Mouse (Mus musculus) hindbrain, embryonic 12.5 days (tissue): ENCODE results near the gene Cdh23. TPM values are rescaled to one million over a fixed set of nuclear protein-coding genes. Genes with fewer than 3 reads are reported as not detected.

Experiments used
- ATAC-seq: fragments of 200-750 bp; cut with Nextera tagmentation; 2 replicates; pipeline ENCODE4 v1.8.0; 2017; ENCODE audit warnings: moderate TSS enrichment; ENCODE audit not compliant: low FRiP score
- H3K27ac ChIP-seq: fragments of 300-500 bp; sonication (generic); 2 replicates; pipeline ENCODE4 v1.5.1; 2016; ENCODE audit warnings: mild to moderate bottlenecking
- H3K27me3 ChIP-seq: fragments of 300-500 bp; sonication (generic); 2 replicates; pipeline ENCODE4 v1.6.1; 2016; ENCODE audit warnings: mild to moderate bottlenecking
- H3K36me3 ChIP-seq: fragments of 300-500 bp; sonication (generic); 2 replicates; pipeline ENCODE4 v1.6.1; 2016; ENCODE audit warnings: mild to moderate bottlenecking
- H3K4me1 ChIP-seq: fragments of 300-500 bp; sonication (generic); 2 replicates; pipeline ENCODE4 v1.6.1; 2016
- H3K4me2 ChIP-seq: fragments of 300-500 bp; sonication (generic); replicated peaks from 2 replicates; pipeline ENCODE4 v1.6.1; 2016; ENCODE audit warnings: mild to moderate bottlenecking
- H3K4me3 ChIP-seq: fragments of 300-500 bp; sonication (generic); 2 replicates; pipeline ENCODE4 v1.5.1; 2016; ENCODE audit warnings: mild to moderate bottlenecking
- H3K9ac ChIP-seq: fragments of 300-500 bp; sonication (generic); 2 replicates; pipeline ENCODE4 v1.6.1; 2016; ENCODE audit warnings: mild to moderate bottlenecking, moderate library complexity
- H3K9me3 ChIP-seq: fragments of 300-500 bp; sonication (generic); replicated peaks from 2 replicates; pipeline ENCODE4 v1.6.1; 2016; ENCODE audit warnings: mild to moderate bottlenecking
- WGBS: fragments of 180-500 bp; shearing (Covaris S2); methylation state at CpG from one replicate; pipeline ENCODE4 v1.1.7; 2016; 5-methylcytosine and 5-hydroxymethylcytosine counted together
- polyA plus RNA-seq: library from polyadenylated mRNA; unstranded; fragments of >200 nt; fragmentation: Nextera tagmentation; extraction: Ambion mirVana; gene quantifications from 2 replicates; pipeline ENCODE4 v1.2.1, GENCODE M21; 2016

Gene Cdh23
- polyA plus RNA-seq, 1 experiment from 2014 or later, result 0.19 TPM

DNA sequence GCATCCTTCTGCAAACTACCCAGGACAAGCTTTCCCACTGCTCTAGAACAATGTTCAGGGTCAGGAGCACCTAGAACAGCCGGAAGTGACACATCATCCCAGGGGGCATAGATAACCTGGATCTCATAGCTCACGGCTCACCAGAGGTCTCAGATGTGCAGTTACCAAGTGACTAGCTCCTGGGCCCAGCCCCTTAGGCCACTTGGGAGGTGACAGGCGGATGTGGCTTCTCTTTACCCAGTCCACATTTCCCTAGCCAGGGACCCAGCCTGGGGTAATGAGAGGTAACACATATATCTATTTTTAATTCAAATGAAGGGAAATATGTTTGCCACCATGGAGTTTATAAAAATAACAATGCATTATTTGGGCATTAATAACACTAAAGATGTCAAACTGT, 71.3 kb downstream of the Cdh23 start:
- no peak overlapping the region for H3K9ac ChIP-seq
- H3K27ac ChIP-seq, result no peak overlapping the region
- no peaks in the 10 kb centered on the region for H3K36me3 ChIP-seq
- WGBS, result 40% methylated on average over 3 of the region's 3 CpGs
- peaks cover 14% of the 10 kb centered on the region for H3K9me3 ChIP-seq
- H3K27me3 ChIP-seq, result no peaks in the 10 kb centered on the region
- no peak; the same call in 1 of the 2 replicates for ATAC-seq
- peaks cover 21% of the 10 kb centered on the region for H3K4me1 ChIP-seq
- H3K4me3 ChIP-seq, result no peak overlapping the region
- no peak overlapping the region for H3K4me2 ChIP-seq

- H3K4me2 ChIP-seq, result no peak overlapping the region
- peaks cover 7% of the 10 kb centered on the region for H3K9me3 ChIP-seq
- WGBS, result 42% methylated on average over 14 of the region's 14 CpGs
- H3K27me3 ChIP-seq, result no peaks in the 10 kb centered on the region
- no peak overlapping the region for H3K4me3 ChIP-seq
- no peak overlapping the region for H3K27ac ChIP-seq
- ATAC-seq, result peak; percentile 66
- no peaks in the 10 kb centered on the region for H3K36me3 ChIP-seq
- H3K9ac ChIP-seq, result no peak overlapping the region
- H3K4me1 ChIP-seq, result peaks cover 21% of the 10 kb centered on the region
Measured at GRCm38 (mm10) chr10:60624217-60624708, 72.0 kb downstream of the Cdh23 start.

DNA sequence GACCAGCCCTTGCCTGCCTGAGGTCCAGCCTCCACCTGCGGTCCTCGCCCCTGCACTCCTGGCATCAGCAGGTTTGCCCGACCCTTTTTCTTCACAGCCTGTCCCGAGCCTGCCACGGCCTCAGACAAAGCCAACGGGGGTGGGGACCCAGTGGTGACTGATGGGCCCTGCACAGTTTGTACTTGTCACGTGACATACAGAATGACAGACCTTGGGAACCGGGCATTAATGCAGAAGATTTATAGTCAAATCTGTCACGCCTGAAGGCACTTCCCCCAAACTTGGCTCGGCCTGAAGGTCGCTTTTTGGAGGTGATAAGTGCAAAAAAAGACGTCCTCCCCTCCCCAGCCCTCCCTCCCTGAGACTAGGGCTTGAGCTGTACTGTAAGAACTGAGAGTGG, 73.5 kb downstream of the Cdh23 start:
- ATAC-seq, result no peak
- WGBS, result 44% methylated on average over 12 of the region's 12 CpGs
- H3K4me2 ChIP-seq, result no peak overlapping the region

DNA sequence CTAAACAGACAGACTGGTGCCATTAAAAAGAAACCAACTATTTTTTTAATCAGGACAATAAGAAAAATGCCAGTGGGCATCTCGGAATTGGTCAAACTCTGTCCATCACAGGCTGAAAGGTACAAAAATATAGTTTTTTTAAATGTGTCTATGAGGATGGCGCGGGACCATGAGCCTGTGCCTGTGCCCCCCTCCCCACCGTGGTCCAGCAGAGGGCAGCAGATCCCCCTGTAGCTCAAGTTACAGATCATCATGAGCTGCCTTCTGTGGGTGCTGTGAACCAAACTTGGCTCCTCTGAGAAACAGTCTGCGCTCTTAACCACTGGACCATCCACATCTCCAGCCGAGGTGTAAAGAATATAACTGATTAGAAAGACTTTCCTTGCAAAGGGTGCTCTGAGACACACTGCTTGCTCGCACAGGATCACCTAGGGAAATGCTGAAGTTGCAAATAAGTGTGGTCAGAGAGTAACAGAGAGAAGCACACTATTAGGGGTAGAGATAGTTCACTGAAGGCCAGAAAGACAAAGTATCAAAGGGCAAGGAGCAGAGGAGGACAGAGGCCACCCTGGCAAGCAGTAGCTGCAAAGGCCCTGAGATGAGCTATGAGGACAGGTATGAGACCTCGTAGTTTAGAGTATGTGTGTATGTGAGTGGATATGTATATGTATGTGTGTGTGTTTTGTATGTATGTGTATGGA, 74.7 kb downstream of the Cdh23 start:
- Histone ChIP-seq H3K9me3 (no peaks in the 10 kb centered on the region), H3K4me2 (no peak overlapping the region), H3K4me1 (peaks cover 21% of the 10 kb centered on the region), H3K27ac (no peak overlapping the region), H3K9ac (no peak overlapping the region), H3K4me3 (no peak overlapping the region), H3K27me3 (no peaks in the 10 kb centered on the region; the same call in 1 of the 2 replicates), H3K36me3 (no peaks in the 10 kb centered on the region)
- no peak for ATAC-seq
- WGBS, result 81% methylated on average over 8 of the region's 8 CpGs

More for the DNA sequence above, 73.5 kb downstream of the Cdh23 start:
- Histone ChIP-seq H3K4me3 (no peak overlapping the region), H3K27ac (no peak overlapping the region), H3K36me3 (no peaks in the 10 kb centered on the region), H3K9me3 (no peaks in the 10 kb centered on the region), H3K27me3 (no peaks in the 10 kb centered on the region; the same call in 1 of the 2 replicates), H3K9ac (no peak overlapping the region), H3K4me1 (peaks cover 21% of the 10 kb centered on the region)

- Histone ChIP-seq H3K4me3 (no peak overlapping the region), H3K27ac (no peak overlapping the region), H3K27me3 (no peaks in the 10 kb centered on the region; the same call in 1 of the 2 replicates), H3K9ac (no peak overlapping the region), H3K4me2 (no peak overlapping the region), H3K9me3 (no peaks in the 10 kb centered on the region), H3K36me3 (no peaks in the 10 kb centered on the region), H3K4me1 (no peaks in the 10 kb centered on the region)
- WGBS, result 65% methylated on average over 5 of the region's 5 CpGs
- ATAC-seq, result no peak
Measured at GRCm38 (mm10) chr10:60615898-60616297, 80.4 kb downstream of the Cdh23 start.

- WGBS, result 21% methylated on average over 5 of the region's 5 CpGs
- H3K4me3 ChIP-seq, result no peak overlapping the region
Measured at GRCm38 (mm10) chr10:60612893-60613292, 83.4 kb downstream of the Cdh23 start.

DNA sequence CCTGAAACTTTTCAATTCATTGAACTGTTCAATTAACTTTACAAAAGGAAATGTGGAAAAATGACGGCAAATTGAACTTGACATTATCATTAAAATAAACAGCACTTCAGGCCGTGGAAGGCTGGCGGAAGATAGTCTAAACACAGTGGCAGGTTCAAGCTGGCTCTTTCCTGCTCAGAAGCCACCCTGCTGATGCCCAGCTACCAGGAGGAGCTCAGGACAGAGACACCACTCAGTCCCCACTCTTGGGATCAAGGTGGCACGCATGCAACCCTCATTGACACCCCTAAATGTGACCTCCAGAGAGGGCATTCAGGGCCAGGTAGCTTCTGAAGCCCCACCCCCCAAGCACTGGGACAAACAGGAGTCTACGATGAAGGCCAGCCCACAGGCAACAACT, 89.1 kb downstream of the Cdh23 start:
- Histone ChIP-seq H3K27me3 (peaks cover 5% of the 10 kb centered on the region; the same call in 1 of the 2 replicates), H3K27ac (no peak overlapping the region), H3K36me3 (no peaks in the 10 kb centered on the region), H3K9me3 (no peaks in the 10 kb centered on the region), H3K9ac (no peak overlapping the region), H3K4me2 (no peak overlapping the region), H3K4me3 (no peak overlapping the region), H3K4me1 (no peaks in the 10 kb centered on the region)
- no peak for ATAC-seq
- WGBS, result 74% methylated on average over 5 of the region's 5 CpGs

More at GRCm38 (mm10) chr10:60612893-60613292, 83.4 kb downstream of the Cdh23 start:
- no peaks in the 10 kb centered on the region for H3K4me1 ChIP-seq
- ATAC-seq, result no peak
- H3K27me3 ChIP-seq, result no peaks in the 10 kb centered on the region; the same call in 1 of the 2 replicates
- H3K9me3 ChIP-seq, result no peaks in the 10 kb centered on the region
- H3K9ac ChIP-seq, result no peak overlapping the region
- no peak overlapping the region for H3K27ac ChIP-seq
- no peaks in the 10 kb centered on the region for H3K36me3 ChIP-seq
- H3K4me2 ChIP-seq, result no peak overlapping the region

DNA sequence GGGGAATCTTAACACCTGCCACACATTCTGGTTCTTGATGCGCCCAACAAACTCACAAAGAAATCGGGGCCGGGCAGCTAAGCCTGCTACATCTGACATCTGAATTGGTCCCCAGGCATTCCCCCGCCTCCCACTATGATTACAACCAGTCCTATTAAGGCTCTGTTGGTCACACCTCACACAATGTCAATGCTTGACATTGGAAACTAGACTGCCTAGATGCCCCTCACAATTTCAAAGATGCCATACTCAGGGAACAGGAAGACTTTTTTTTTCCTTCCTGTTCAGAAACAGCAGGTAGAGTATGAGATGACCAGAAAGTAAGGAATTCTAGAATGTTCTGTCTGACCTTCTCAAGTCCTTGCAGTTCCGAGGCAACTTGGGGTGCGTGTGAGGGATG, 89.6 kb downstream of the Cdh23 start:
- Histone ChIP-seq H3K36me3 (no peaks in the 10 kb centered on the region), H3K27ac (no peak overlapping the region), H3K4me1 (no peaks in the 10 kb centered on the region), H3K4me2 (no peak overlapping the region), H3K27me3 (peaks cover 5% of the 10 kb centered on the region; the same call in 1 of the 2 replicates), H3K4me3 (no peak overlapping the region), H3K9ac (no peak overlapping the region), H3K9me3 (no peaks in the 10 kb centered on the region)
- WGBS, result 92% methylated on average over 6 of the region's 6 CpGs
- no peak for ATAC-seq

DNA sequence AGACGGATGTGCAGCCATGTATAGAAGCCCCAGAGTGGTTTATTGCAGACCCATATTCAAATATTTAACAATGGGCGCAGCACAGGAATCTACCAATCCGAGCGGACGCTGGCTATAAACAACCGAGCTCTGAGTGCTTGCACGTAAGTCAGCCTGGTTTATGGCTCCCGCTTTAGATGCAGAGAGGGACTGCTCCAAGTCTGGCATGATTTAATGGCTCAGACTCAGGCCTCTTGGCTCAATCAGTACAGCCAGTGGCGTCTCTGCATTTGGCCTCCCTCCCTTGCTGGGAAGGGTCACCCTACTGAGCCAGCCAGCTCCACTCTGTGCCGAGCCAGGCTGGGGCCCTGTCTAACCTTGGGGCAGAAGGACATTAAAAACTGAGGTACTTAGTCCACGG, 94.1 kb downstream of the Cdh23 start:
- no peak for ATAC-seq
- WGBS, result 85% methylated on average over 11 of the region's 11 CpGs

DNA sequence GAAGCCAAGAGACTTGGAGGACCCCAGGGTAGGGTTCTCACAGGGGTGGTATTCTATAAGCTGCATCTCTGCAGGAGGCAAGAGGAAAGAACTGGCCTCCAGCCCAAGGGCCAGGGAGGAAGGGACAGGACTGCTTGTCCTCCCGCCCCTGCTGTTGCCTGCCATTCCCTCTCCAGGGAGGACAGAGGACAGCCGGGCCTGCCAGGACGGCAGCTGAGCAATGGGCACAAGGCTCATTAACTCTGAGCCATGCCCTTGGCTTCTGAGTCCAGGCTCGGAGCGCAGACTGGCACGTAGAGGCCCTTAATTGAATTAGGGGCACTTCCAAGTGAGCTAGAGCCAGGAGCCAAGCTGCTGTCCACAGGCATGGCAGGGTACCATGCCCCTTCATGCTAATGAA, 101.1 kb downstream of the Cdh23 start:
- H3K36me3 ChIP-seq, result no peaks in the 10 kb centered on the region
- no peaks in the 10 kb centered on the region for H3K9me3 ChIP-seq
- H3K4me1 ChIP-seq, result peaks cover 11% of the 10 kb centered on the region
- H3K27ac ChIP-seq, result no peak overlapping the region
- peaks cover 66% of the 10 kb centered on the region for H3K27me3 ChIP-seq
- WGBS, result 58% methylated on average over 6 of the region's 6 CpGs
- no peak overlapping the region for H3K4me2 ChIP-seq
- ATAC-seq, result no peak
- H3K9ac ChIP-seq, result no peak overlapping the region
- no peak overlapping the region for H3K4me3 ChIP-seq

More for the DNA sequence above, 94.1 kb downstream of the Cdh23 start:
- Histone ChIP-seq H3K36me3 (no peaks in the 10 kb centered on the region), H3K9me3 (no peaks in the 10 kb centered on the region), H3K9ac (no peak overlapping the region), H3K27ac (no peak overlapping the region), H3K4me2 (no peak overlapping the region), H3K4me1 (no peaks in the 10 kb centered on the region), H3K27me3 (peaks cover 19% of the 10 kb centered on the region), H3K4me3 (no peak overlapping the region)

GRCm38 (mm10) chr10:60592881-60593575, 103.3 kb downstream of the Cdh23 start:
- Histone ChIP-seq H3K4me3 (no peak overlapping the region), H3K36me3 (no peaks in the 10 kb centered on the region), H3K9ac (no peak overlapping the region), H3K4me2 (no peak overlapping the region), H3K9me3 (no peaks in the 10 kb centered on the region), H3K27ac (0 out of 2 replicates have a peak overlapping the region, but pooled peaks have one; percentile 8), H3K4me1 (peaks cover 11% of the 10 kb centered on the region), H3K27me3 (peaks cover 79% of the 10 kb centered on the region)
- WGBS, result 23% methylated on average over 22 of the region's 22 CpGs
- ATAC-seq, result peak; percentile 30; the same call in 1 of the 2 replicates

GRCm38 (mm10) chr10:60591281-60591680, 105.0 kb downstream of the Cdh23 start:
- Histone ChIP-seq H3K4me2 (no peak overlapping the region), H3K4me1 (peaks cover 11% of the 10 kb centered on the region), H3K9ac (no peak overlapping the region), H3K9me3 (no peaks in the 10 kb centered on the region), H3K36me3 (no peaks in the 10 kb centered on the region), H3K27ac (no peak overlapping the region), H3K27me3 (peaks cover 76% of the 10 kb centered on the region), H3K4me3 (no peak overlapping the region)
- WGBS, result 74% methylated on average over 1 of the region's 1 CpGs
- no peak for ATAC-seq
